Mouse (Mus musculus) lung, embryonic 14.5 days (tissue): Measurements from ENCODE around the gene Asphd1. TPM values are rescaled to one million over a fixed set of nuclear protein-coding genes. Genes with fewer than 3 reads are reported as not detected.

Source experiments
- ATAC-seq: fragments of 200-750 bp; cut with Nextera tagmentation; 2 replicates; pipeline ENCODE4 v1.8.0; 2017; ENCODE audit warnings: mild to moderate bottlenecking, moderate TSS enrichment, moderate library complexity; ENCODE audit not compliant: insufficient read depth
- DNase-seq: peaks from one replicate; pipeline ENCODE4 v3.0.0-alpha.2; 2015
- H3K27ac ChIP-seq: fragments of 300-500 bp; sonication (generic); 2 replicates; pipeline ENCODE4 v1.5.1; 2014; ENCODE audit warnings: low read depth, mild to moderate bottlenecking, moderate library complexity
- H3K27me3 ChIP-seq: fragments of 300-500 bp; sonication (generic); 2 replicates; pipeline ENCODE4 v1.6.1; 2014; ENCODE audit warnings: low read length, control low read depth; ENCODE audit not compliant: insufficient read depth
- H3K36me3 ChIP-seq: fragments of 300-500 bp; sonication (generic); 2 replicates; pipeline ENCODE4 v1.6.1; 2014; ENCODE audit warnings: control low read depth; ENCODE audit not compliant: insufficient read depth
- H3K4me1 ChIP-seq: fragments of 300-500 bp; sonication (generic); 2 replicates; pipeline ENCODE4 v1.6.1; 2014; ENCODE audit warnings: antibody characterized with exemption, control low read depth; ENCODE audit not compliant: insufficient read depth
- H3K4me2 ChIP-seq: fragments of 300-500 bp; sonication (generic); 2 replicates; pipeline ENCODE4 v1.6.1; 2014; ENCODE audit warnings: mild to moderate bottlenecking
- H3K4me3 ChIP-seq: fragments of 300-500 bp; sonication (generic); 2 replicates; pipeline ENCODE4 v1.5.1; 2014; ENCODE audit warnings: low read depth, low read length
- H3K9ac ChIP-seq: fragments of 300-500 bp; sonication (generic); 2 replicates; pipeline ENCODE4 v1.6.1; 2014
- H3K9me3 ChIP-seq: fragments of 300-500 bp; sonication (generic); 2 replicates; pipeline ENCODE4 v1.6.1; 2016; ENCODE audit warnings: low read depth, low read length, control low read depth
- CTCF ChIP-seq: IDR thresholded peaks from 2 replicates; pipeline ENCODE4 v1.5.1; 2016; ENCODE audit warnings: antibody characterized with exemption, low read depth
- WGBS: fragments of 180-500 bp; shearing (Covaris S2); extraction: QIAGEN DNeasy Blood & Tissue Kit; methylation state at CpG from one replicate; pipeline ENCODE4 v1.1.7; 2014; 5-methylcytosine and 5-hydroxymethylcytosine counted together
- polyA plus RNA-seq: library from polyadenylated mRNA; unstranded; fragments of >200 nt; fragmentation: Nextera tagmentation; extraction: Ambion mirVana; gene quantifications from 2 replicates; pipeline ENCODE4 v1.2.1, GENCODE M21; 2014

The Asphd1 gene
- polyA plus RNA-seq, 1 experiment from 2014 or later, result 0.39 TPM

GRCm38 (mm10) chr7:126981601-126982000 lies 32.2 kb upstream of the Asphd1 start:
- Histone ChIP-seq H3K27ac (no peak overlapping the region), H3K9me3 (no peaks in the 10 kb centered on the region), H3K9ac (no peak overlapping the region), H3K36me3 (peaks cover 28% of the 10 kb centered on the region), H3K4me2 (no peak overlapping the region), H3K4me1 (no peaks in the 10 kb centered on the region), H3K4me3 (no peak overlapping the region), H3K27me3 (no peaks in the 10 kb centered on the region)
- ATAC-seq, result no peak
- DNase-seq, result no peak
- 81% methylated on average over 2 of the region's 2 CpGs for WGBS
- no peak for TF ChIP-seq CTCF

GRCm38 (mm10) chr7:126978841-126979240 lies 29.5 kb upstream of the Asphd1 start:
- DNase-seq (no peak), ATAC-seq (no peak)
- Histone ChIP-seq H3K9ac (no peak overlapping the region), H3K36me3 (peaks cover 28% of the 10 kb centered on the region), H3K4me2 (no peak overlapping the region), H3K27me3 (no peaks in the 10 kb centered on the region), H3K4me1 (no peaks in the 10 kb centered on the region), H3K4me3 (no peak overlapping the region), H3K9me3 (no peaks in the 10 kb centered on the region), H3K27ac (no peak overlapping the region)
- no peak for TF ChIP-seq CTCF
- 86% methylated on average over 6 of the region's 6 CpGs for WGBS

GRCm38 (mm10) chr7:126976878-126977459 lies 27.6 kb upstream of the Asphd1 start:
- Histone ChIP-seq H3K36me3 (peaks cover 28% of the 10 kb centered on the region), H3K4me1 (no peaks in the 10 kb centered on the region), H3K4me3 (peak overlapping the region; percentile 94), H3K27ac (no peak overlapping the region), H3K9me3 (no peaks in the 10 kb centered on the region), H3K27me3 (no peaks in the 10 kb centered on the region), H3K9ac (peak overlapping the region; percentile 97), H3K4me2 (peak overlapping the region; percentile 67)
- 20% methylated on average over 14 of the region's 14 CpGs for WGBS
- no peak for TF ChIP-seq CTCF
- ATAC-seq (peak; percentile 1; the same call in 1 of the 2 replicates), DNase-seq (no peak)

GRCm38 (mm10) chr7:126975950-126976866 lies 26.8 kb upstream of the Asphd1 start, which contains the start of gene Cdiptos:
TSS of gene Cdiptos (minus strand) at chr7:126976098.
- peak within 1 kb of the TSS; percentile 94 for H3K4me3 ChIP-seq
- peak within 1 kb of the TSS; percentile 97 for H3K9ac ChIP-seq
- peak; percentile 98 for ATAC-seq
- no peaks in the 10 kb centered on the region for H3K4me1 ChIP-seq
- H3K36me3 ChIP-seq, result peaks cover 28% of the 10 kb centered on the region
- peak within 1 kb of the TSS; percentile 67 for H3K4me2 ChIP-seq
- no peaks in the 10 kb centered on the region for H3K9me3 ChIP-seq
- peak; percentile 98 for TF ChIP-seq CTCF
- DNase-seq, result peak; percentile 98
- H3K27me3 ChIP-seq, result no peaks in the 10 kb centered on the region
- H3K27ac ChIP-seq, result peak within 1 kb of the TSS; percentile 97
- WGBS, result under 1% methylated on average over 55 of the region's 55 CpGs

GRCm38 (mm10) chr7:126975893-126975949 lies 26.3 kb upstream of the Asphd1 start, which contains the start of gene Cdipt:
TSS of gene Cdipt (plus strand) at chr7:126975914.
- DNase-seq, result no peak
- WGBS, result 0% methylated on average over 1 of the region's 1 CpGs
- Histone ChIP-seq H3K27me3 (no peaks in the 10 kb centered on the region), H3K4me1 (no peaks in the 10 kb centered on the region), H3K4me3 (peak within 1 kb of the TSS; percentile 94), H3K9me3 (no peaks in the 10 kb centered on the region), H3K36me3 (peaks cover 28% of the 10 kb centered on the region), H3K27ac (peak within 1 kb of the TSS; percentile 97), H3K4me2 (peak within 1 kb of the TSS; percentile 67), H3K9ac (peak within 1 kb of the TSS; percentile 97)
- TF ChIP-seq CTCF, result no peak
- no peak for ATAC-seq

- Histone ChIP-seq H3K4me2 (peak overlapping the region; percentile 67), H3K36me3 (peaks cover 26% of the 10 kb centered on the region), H3K4me1 (no peaks in the 10 kb centered on the region), H3K27me3 (no peaks in the 10 kb centered on the region), H3K27ac (peak overlapping the region; percentile 32; the same call in 1 of the 2 replicates), H3K9ac (peak overlapping the region; percentile 97), H3K9me3 (no peaks in the 10 kb centered on the region), H3K4me3 (peak overlapping the region; percentile 94)
- DNase-seq (peak; percentile 5), ATAC-seq (no peak)
- 11% methylated on average over 8 of the region's 8 CpGs for WGBS
- TF ChIP-seq CTCF, result no peak
Measured at GRCm38 (mm10) chr7:126975493-126975892, 26.1 kb upstream of the Asphd1 start.

- WGBS, result 65% methylated on average over 6 of the region's 6 CpGs
- ATAC-seq (no peak), DNase-seq (no peak)
- Histone ChIP-seq H3K4me2 (no peak overlapping the region), H3K27me3 (peaks cover 18% of the 10 kb centered on the region), H3K9ac (no peak overlapping the region), H3K4me1 (no peaks in the 10 kb centered on the region), H3K36me3 (no peaks in the 10 kb centered on the region), H3K9me3 (no peaks in the 10 kb centered on the region), H3K27ac (no peak overlapping the region), H3K4me3 (no peak overlapping the region)
- no peak for TF ChIP-seq CTCF
Measured at GRCm38 (mm10) chr7:126967361-126967760, 18.0 kb upstream of the Asphd1 start.
